Mouse (Mus musculus): ENCODE measurements around the gene Asz1.

DNA sequence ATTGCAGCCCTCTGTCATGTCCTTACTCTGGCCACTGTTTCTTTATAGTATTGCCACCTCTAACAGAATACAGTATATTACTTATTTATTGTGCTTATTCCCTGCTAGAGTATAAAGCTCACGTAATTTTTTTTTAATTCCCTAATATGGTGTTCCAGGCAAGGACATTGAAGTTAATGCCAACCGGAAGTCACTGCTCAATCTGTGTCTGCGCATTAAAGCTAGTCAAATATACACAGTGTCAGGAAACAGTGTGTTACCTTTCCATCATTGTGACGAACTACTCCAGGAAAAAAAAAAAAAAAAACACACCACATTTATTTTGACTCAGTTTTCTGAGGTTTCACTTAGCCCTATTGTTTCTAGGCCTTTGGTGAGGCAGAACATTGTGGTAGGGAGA is 19.2 kb upstream of the Asz1 start:
- TF ChIP-seq CTCF (IDR thresholded peaks at IDR 0.05; ENCODE audit: borderline replicate concordance, control insufficient read depth, extremely low read depth, insufficient read depth, low read length, poor library complexity), result no peak
- TF ChIP-seq POLR2A (IDR thresholded peaks at IDR 0.05; ENCODE audit: control insufficient read depth, extremely low read depth, insufficient read depth, low read length, poor library complexity), result no peak

Data from thymus, adult 2 months (tissue).